Mouse (Mus musculus) stomach, postnatal 0 days (tissue): ENCODE measurements around the gene Pan2. TPM values are rescaled to one million over a fixed set of nuclear protein-coding genes. Genes with fewer than 3 reads are reported as not detected.
"Not testable (repeated sequence)": the region's sequence is repeated elsewhere in the genome, so short reads cannot be mapped to it uniquely, and the experiment has no call there.

ENCODE experiments used
- ATAC-seq: fragments of 200-750 bp; cut with Nextera tagmentation; 2 replicates; pipeline ENCODE4 v1.8.0; 2017; ENCODE audit not compliant: low FRiP score, low TSS enrichment
- DNase-seq: peaks from one replicate; pipeline ENCODE4 v3.0.0-alpha.2; 2016; ENCODE audit warnings: low spot score
- H3K27ac ChIP-seq: fragments of 300-500 bp; sonication (generic); replicated peaks from 2 replicates; pipeline ENCODE4 v1.5.1; 2014; ENCODE audit warnings: mild to moderate bottlenecking, control low read depth
- H3K27me3 ChIP-seq: fragments of 300-500 bp; sonication (generic); 2 replicates; pipeline ENCODE4 v1.6.1; 2014; ENCODE audit warnings: low read length; ENCODE audit not compliant: control insufficient read depth, insufficient read depth
- H3K36me3 ChIP-seq: fragments of 300-500 bp; sonication (generic); 2 replicates; pipeline ENCODE4 v1.6.1; 2014; ENCODE audit warnings: low read length, mixed read lengths; ENCODE audit not compliant: control insufficient read depth, insufficient read depth
- H3K4me1 ChIP-seq: fragments of 300-500 bp; sonication (generic); replicated peaks from 2 replicates; pipeline ENCODE4 v1.6.1; 2014; ENCODE audit warnings: antibody characterized with exemption; ENCODE audit not compliant: control insufficient read depth, insufficient read depth
- H3K4me2 ChIP-seq: fragments of 300-500 bp; sonication (generic); replicated peaks from 2 replicates; pipeline ENCODE4 v1.6.1; 2014; ENCODE audit warnings: low read depth, mild to moderate bottlenecking, control low read depth, moderate library complexity
- H3K4me3 ChIP-seq: fragments of 300-500 bp; sonication (generic); 2 replicates; pipeline ENCODE4 v1.5.1; 2014; ENCODE audit warnings: low read depth, low read length, control low read depth
- H3K9ac ChIP-seq: fragments of 300-500 bp; sonication (generic); 2 replicates; pipeline ENCODE4 v1.6.1; 2014; ENCODE audit warnings: mild to moderate bottlenecking, low read length, control low read depth, mixed read lengths
- H3K9me3 ChIP-seq: fragments of 300-500 bp; sonication (generic); 2 replicates; pipeline ENCODE4 v1.6.1; 2016; ENCODE audit warnings: low read length; ENCODE audit not compliant: control insufficient read depth
- CTCF ChIP-seq: IDR thresholded peaks from 2 replicates; pipeline ENCODE4 v1.5.1; 2016; ENCODE audit warnings: antibody characterized with exemption, low read depth, mild to moderate bottlenecking, moderate library complexity
- EP300 ChIP-seq: optimal IDR thresholded peaks from 2 replicates; pipeline ENCODE3; 2016; ENCODE audit warnings: antibody characterized with exemption
- WGBS: fragments of 180-500 bp; shearing (Covaris S2); extraction: QIAGEN DNeasy Blood & Tissue Kit; methylation state at CpG from one replicate; pipeline ENCODE4 v1.1.7; 2014; 5-methylcytosine and 5-hydroxymethylcytosine counted together
- polyA plus RNA-seq: library from polyadenylated mRNA; unstranded; fragments of >200 nt; fragmentation: Nextera tagmentation; extraction: Ambion mirVana; gene quantifications from 2 replicates; pipeline ENCODE4 v1.2.1, GENCODE M21; 2015

Gene Pan2
- polyA plus RNA-seq, 1 experiment from 2014 or later = 12.6 TPM

GRCm38 (mm10) chr10:128281682-128282081, 21.5 kb upstream of the Pan2 start:
- H3K4me2 ChIP-seq = no peak overlapping the region
- no peaks in the 10 kb centered on the region for H3K4me1 ChIP-seq
- peaks cover 32% of the 10 kb centered on the region for H3K36me3 ChIP-seq
- no peak; the same call in 1 of the 2 replicates for ATAC-seq
- H3K27ac ChIP-seq = no peak overlapping the region
- TF ChIP-seq CTCF (peak; percentile 36; the same call in 1 of the 2 replicates), EP300 (no peak)
- H3K27me3 ChIP-seq = no peaks in the 10 kb centered on the region
- DNase-seq = peak; percentile 37
- WGBS = 88% methylated on average over 14 of the region's 14 CpGs
- no peak overlapping the region for H3K9ac ChIP-seq
- no peaks in the 10 kb centered on the region for H3K9me3 ChIP-seq
- no peak overlapping the region for H3K4me3 ChIP-seq

GRCm38 (mm10) chr10:128282886-128283450, 20.2 kb upstream of the Pan2 start:
- Histone ChIP-seq H3K27ac (no peak overlapping the region), H3K4me1 (no peaks in the 10 kb centered on the region), H3K36me3 (peaks cover 30% of the 10 kb centered on the region; the same call in 1 of the 2 replicates), H3K9ac (no peak overlapping the region), H3K4me2 (no peak overlapping the region), H3K4me3 (no peak overlapping the region), H3K27me3 (no peaks in the 10 kb centered on the region), H3K9me3 (no peaks in the 10 kb centered on the region)
- TF ChIP-seq CTCF (no peak), EP300 (no peak)
- DNase-seq = no peak
- WGBS = 83% methylated on average over 20 of the region's 20 CpGs
- ATAC-seq = no peak

GRCm38 (mm10) chr10:128283604-128284579, 19.2 kb upstream of the Pan2 start:
- H3K4me1 ChIP-seq = no peaks in the 10 kb centered on the region
- H3K27ac ChIP-seq = no peak overlapping the region
- TF ChIP-seq CTCF (peak; percentile 84), EP300 (no peak)
- 65% methylated on average over 31 of the region's 31 CpGs for WGBS
- H3K9ac ChIP-seq = no peak overlapping the region
- H3K36me3 ChIP-seq = peaks cover 30% of the 10 kb centered on the region; the same call in 1 of the 2 replicates
- no peaks in the 10 kb centered on the region for H3K9me3 ChIP-seq
- H3K4me2 ChIP-seq = no peak overlapping the region
- peak; percentile 65 for DNase-seq
- no peaks in the 10 kb centered on the region for H3K27me3 ChIP-seq
- peak; percentile 25; the same call in 1 of the 2 replicates for ATAC-seq
- no peak overlapping the region for H3K4me3 ChIP-seq

- not testable (repeated sequence) for H3K4me3 ChIP-seq, ATAC-seq, DNase-seq, H3K4me1 ChIP-seq, H3K9ac ChIP-seq, H3K4me2 ChIP-seq, H3K27me3 ChIP-seq, H3K9me3 ChIP-seq, H3K27ac ChIP-seq
- 100% methylated on average over 1 of the region's 1 CpGs for WGBS
- peaks cover 23% of the 10 kb centered on the region; the same call in 1 of the 2 replicates for H3K36me3 ChIP-seq
Measured at GRCm38 (mm10) chr10:128290594-128290993, 12.5 kb upstream of the Pan2 start.

- Histone ChIP-seq H3K27ac (no peak overlapping the region), H3K9ac (no peak overlapping the region), H3K36me3 (peaks cover 9% of the 10 kb centered on the region; the same call in 1 of the 2 replicates), H3K4me2 (no peak overlapping the region), H3K9me3 (no peaks in the 10 kb centered on the region), H3K27me3 (no peaks in the 10 kb centered on the region), H3K4me3 (no peak overlapping the region), H3K4me1 (no peaks in the 10 kb centered on the region)
- WGBS = 73% methylated on average over 13 of the region's 13 CpGs
- no peak for ATAC-seq
- TF ChIP-seq CTCF (no peak), EP300 (no peak)
- no peak for DNase-seq
Measured at GRCm38 (mm10) chr10:128296370-128297090, 6.6 kb upstream of the Pan2 start.
